Mouse (Mus musculus) megakaryocyte, embryonic 14.5 days (primary cell): ENCODE measurements at regions not wholly inside any gene's neighbourhood (a gene's known extent, or its start where the extent isn't known, plus 50 kb on each side); places are given as distances from the start of the nearest gene placed in this dataset.

ENCODE experiments used
- H3K27me3 ChIP-seq: replicated peaks from 2 replicates; pipeline ENCODE3; 2012; ENCODE audit warnings: inconsistent platforms
- H3K36me3 ChIP-seq: replicated peaks from 2 replicates; pipeline ENCODE3; 2012; ENCODE audit warnings: low read length, inconsistent platforms, mixed read lengths
- H3K4me1 ChIP-seq: 2 replicates; pipeline ENCODE4 v1.6.1; 2012; ENCODE audit warnings: inconsistent platforms
- H3K4me3 ChIP-seq: replicated peaks from 2 replicates; pipeline ENCODE3; 2012; ENCODE audit warnings: moderate library complexity, mild to moderate bottlenecking, inconsistent platforms
- H3K9me3 ChIP-seq: 2 replicates; pipeline ENCODE4 v1.6.1; 2012; ENCODE audit warnings: inconsistent platforms
- FLI1 ChIP-seq: IDR thresholded peaks from 2 replicates; pipeline ENCODE4 v1.6.1; 2012; ENCODE audit warnings: low read length, inconsistent platforms, mixed read lengths
- GATA1 ChIP-seq: IDR thresholded peaks from 3 replicates; pipeline ENCODE4 v1.6.1; 2012; ENCODE audit warnings: mixed read lengths, low read length, inconsistent platforms, borderline replicate concordance

DNA sequence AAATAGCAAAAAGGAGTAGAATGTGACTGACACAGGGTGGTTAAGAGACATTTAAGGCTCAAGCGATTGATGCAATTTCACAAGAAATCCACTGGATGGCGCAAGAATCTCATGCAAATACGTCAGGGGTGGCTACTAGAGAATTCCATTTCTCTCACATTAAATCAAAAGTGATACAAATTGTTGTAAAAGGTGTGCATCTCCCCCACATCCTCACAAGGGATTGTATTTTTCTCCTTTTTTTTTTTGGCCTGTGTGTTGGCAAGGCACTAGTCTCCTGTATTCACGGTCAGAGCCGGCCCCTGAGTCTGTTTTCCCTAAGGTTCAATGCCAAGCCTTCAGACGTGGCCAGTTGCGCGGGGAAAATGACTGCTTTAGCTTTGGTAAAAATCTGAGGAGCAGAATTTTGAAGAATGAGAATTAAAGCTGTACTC lies 253.0 kb downstream of the Lmx1a start:
- no peak overlapping the region for H3K4me3 ChIP-seq
- no peaks in the 10 kb centered on the region for H3K27me3 ChIP-seq
- H3K4me1 ChIP-seq: no peaks in the 10 kb centered on the region
- TF ChIP-seq GATA1 (no peak), FLI1 (no peak)
- no peaks in the 10 kb centered on the region for H3K36me3 ChIP-seq
- no peaks in the 10 kb centered on the region for H3K9me3 ChIP-seq

DNA sequence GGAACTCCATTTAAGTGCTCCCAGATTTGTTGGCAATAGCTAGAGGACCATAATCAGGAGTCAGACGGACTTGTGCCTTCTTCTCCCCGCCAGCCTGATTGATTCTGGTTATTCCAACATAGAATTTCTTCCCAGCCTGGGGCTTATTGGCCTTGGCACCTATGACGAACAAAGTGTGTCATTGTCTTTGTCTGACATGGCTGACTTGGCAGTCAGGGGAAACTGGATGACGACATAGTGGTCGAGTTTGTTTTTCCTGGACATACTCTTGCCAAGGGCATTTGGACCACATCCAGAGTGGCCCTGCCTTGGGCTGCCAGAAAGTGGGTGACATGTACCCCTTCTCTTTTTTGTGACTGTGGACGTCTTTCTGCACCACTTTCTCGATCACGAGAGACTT lies 254.1 kb downstream of the Lmx1a start:
- H3K4me1 ChIP-seq: no peaks in the 10 kb centered on the region
- no peak overlapping the region for H3K4me3 ChIP-seq
- H3K9me3 ChIP-seq: no peaks in the 10 kb centered on the region
- peaks cover 3% of the 10 kb centered on the region for H3K27me3 ChIP-seq
- no peaks in the 10 kb centered on the region for H3K36me3 ChIP-seq
- TF ChIP-seq GATA1: no peak
- TF ChIP-seq FLI1: no peak

DNA sequence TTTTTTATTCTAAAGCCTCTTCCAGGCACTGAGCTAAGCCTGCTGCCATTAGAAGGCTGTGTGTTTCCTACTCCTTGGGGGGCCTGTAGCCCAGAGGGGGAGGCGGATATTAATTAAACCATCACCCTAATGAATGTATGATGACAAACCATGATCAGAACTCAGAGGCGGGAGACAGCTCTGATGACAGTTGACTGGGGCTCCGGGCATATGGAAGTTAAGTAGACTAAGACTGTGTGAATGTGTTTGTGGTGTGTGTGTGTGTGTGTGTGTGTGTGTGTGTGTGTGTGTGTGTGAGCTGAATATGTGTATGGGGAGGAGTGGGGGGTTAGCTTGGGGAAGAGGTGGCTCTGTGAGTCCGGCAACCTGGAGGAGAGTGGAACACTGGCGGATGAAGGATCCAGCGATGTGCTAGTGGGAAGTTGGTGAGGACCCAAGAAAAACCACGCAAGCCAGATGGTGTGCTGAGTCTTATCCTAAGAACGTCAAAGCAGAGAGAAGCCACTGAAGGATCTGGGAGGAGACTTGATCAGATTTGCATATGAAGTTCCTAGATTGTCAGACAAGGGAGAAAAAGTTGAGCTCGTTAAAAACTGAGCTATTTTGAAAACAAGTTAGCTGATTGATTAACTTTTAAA lies 256.7 kb downstream of the Lmx1a start:
- no peak overlapping the region for H3K4me3 ChIP-seq
- H3K27me3 ChIP-seq: peaks cover 3% of the 10 kb centered on the region
- no peak for TF ChIP-seq FLI1
- TF ChIP-seq GATA1: no peak
- H3K9me3 ChIP-seq: no peaks in the 10 kb centered on the region
- H3K36me3 ChIP-seq: no peaks in the 10 kb centered on the region
- H3K4me1 ChIP-seq: no peaks in the 10 kb centered on the region

DNA sequence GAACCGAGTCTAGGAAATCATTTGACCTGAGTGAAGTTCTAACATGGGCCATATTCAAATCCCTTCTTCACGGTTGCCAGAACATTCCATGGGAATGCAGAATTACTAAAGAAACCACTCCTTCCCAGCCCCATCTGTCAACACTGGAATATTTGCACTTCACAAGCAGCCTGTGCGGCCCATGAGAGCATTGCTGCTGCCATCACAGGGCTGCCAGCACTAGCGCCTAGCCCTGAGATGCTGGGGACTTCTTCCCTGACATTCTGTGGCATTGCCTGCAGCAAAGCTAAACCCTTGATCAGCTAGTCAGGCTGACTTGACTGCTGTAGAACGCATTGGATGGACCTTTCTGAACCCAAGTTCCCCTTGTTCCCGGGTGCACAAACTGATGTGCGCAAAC lies 258.8 kb downstream of the Lmx1a start:
- Histone ChIP-seq H3K4me1 (no peaks in the 10 kb centered on the region), H3K36me3 (no peaks in the 10 kb centered on the region), H3K4me3 (no peak overlapping the region), H3K9me3 (no peaks in the 10 kb centered on the region; the same call in 1 of the 2 replicates), H3K27me3 (peaks cover 3% of the 10 kb centered on the region)
- TF ChIP-seq FLI1 (no peak), GATA1 (no peak)

DNA sequence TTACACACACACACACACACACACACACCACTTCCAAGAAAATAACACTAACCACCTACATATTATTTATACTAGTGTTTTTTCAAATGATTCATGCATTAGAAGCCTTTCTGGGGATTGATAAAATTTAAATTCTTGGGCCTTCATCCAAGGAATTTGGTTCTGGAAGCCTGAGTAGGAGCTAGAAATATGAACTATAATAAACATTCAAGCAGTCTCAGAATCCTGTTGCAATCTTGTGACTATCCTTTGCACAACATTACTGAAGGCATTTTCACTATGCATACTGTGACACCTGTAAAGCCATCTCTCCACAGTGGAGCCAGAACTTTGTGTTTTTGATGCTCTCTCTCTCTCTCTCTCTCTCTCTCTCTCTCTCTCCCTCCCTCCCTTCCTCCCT lies 262.7 kb downstream of the Lmx1a start:
- Histone ChIP-seq H3K4me1 (no peaks in the 10 kb centered on the region), H3K9me3 (no peaks in the 10 kb centered on the region; the same call in 1 of the 2 replicates), H3K4me3 (no peak overlapping the region), H3K27me3 (peaks cover 3% of the 10 kb centered on the region), H3K36me3 (no peaks in the 10 kb centered on the region)
- no peak for TF ChIP-seq FLI1

DNA sequence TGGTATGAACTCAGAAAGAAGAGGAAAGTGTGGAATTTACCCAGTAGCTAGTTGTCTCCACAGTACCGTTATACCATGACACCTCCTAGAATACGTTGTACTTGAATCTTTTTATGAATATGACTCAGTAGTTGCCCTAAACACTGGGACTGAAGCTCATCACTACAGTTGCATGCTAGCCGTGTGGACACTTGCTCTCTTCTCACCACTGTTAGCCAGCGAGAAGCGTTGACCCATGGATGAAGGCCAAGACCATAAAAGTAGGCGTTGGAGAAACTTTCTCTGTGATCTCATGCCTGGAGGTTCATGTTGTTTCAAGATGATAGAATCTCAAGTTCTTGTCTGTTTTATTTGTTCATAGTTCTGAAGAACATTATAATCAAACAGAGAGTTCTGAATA lies 269.5 kb downstream of the Lmx1a start:
- H3K27me3 ChIP-seq: no peaks in the 10 kb centered on the region
- no peaks in the 10 kb centered on the region for H3K4me1 ChIP-seq
- H3K9me3 ChIP-seq: no peaks in the 10 kb centered on the region
- no peak overlapping the region for H3K4me3 ChIP-seq
- no peak for TF ChIP-seq FLI1
- no peak for TF ChIP-seq GATA1
- no peaks in the 10 kb centered on the region for H3K36me3 ChIP-seq

DNA sequence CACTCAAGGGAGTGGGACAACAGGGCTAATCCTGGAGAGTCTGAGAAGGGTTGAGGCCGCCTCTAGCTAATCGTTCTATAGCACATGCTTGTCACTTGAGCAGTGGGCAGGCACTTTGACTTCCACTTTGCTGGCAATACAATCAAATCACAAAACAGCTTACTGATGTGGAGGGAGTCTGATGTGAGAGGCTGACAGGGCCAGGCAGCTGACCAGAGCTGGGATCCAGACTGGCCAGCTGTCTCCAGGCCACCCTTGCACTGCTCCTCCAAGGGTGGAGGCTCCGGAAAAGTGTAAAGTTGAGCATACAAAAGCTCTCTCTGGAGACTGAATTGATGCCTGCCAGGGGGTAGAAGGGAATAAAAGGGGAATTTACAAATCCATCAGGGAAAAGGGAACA lies 280.5 kb downstream of the Lmx1a start:
- Histone ChIP-seq H3K9me3 (no peaks in the 10 kb centered on the region), H3K27me3 (no peaks in the 10 kb centered on the region), H3K36me3 (no peaks in the 10 kb centered on the region), H3K4me1 (no peaks in the 10 kb centered on the region), H3K4me3 (no peak overlapping the region)
- no peak for TF ChIP-seq FLI1
- TF ChIP-seq GATA1: no peak

DNA sequence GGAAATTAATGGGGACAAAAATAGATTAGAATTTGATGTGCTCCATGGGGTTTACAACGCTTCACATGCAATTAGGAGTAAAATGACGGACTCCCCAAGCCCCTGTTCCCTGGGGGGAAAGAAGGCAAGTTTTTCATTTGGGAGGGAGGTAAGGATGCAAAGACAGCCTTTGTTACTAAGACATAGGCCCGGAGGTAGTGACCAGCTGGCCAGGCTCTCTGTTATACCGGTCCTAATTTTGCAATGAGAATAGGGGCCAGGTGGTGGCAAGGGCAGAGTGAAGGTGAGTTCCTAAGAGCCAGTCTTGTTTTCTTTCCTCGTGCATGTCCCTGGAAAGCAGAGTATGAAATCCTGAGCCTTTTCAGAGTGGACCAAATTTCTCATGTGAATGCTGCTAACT lies 280.9 kb downstream of the Lmx1a start:
- no peak for TF ChIP-seq FLI1
- no peak for TF ChIP-seq GATA1
- H3K9me3 ChIP-seq: no peaks in the 10 kb centered on the region

DNA sequence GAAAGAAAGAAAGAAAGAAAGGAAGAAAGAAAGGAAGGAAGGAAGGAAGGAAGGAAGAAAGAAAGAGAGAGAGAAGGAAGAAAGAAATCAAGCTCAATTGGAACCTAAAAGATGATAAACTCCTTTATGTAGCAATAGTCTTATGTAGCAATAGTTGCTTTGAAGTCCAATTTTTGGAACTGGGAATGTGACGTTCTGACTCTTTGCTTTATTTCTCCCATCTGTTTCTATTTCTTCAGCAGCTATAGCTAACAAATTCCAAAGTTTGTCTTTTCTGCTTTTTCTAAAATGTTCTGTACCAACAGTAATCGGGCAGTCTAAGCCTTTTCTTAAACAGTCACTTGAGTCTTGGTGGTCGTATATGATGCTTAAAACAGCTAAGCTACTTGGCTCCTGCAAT lies 287.7 kb downstream of the Lmx1a start:
- H3K27me3 ChIP-seq: no peaks in the 10 kb centered on the region
- H3K9me3 ChIP-seq: no peaks in the 10 kb centered on the region
- TF ChIP-seq GATA1: no peak
- no peak for TF ChIP-seq FLI1
- no peaks in the 10 kb centered on the region for H3K4me1 ChIP-seq
- no peaks in the 10 kb centered on the region for H3K36me3 ChIP-seq
- H3K4me3 ChIP-seq: no peak overlapping the region

More for the DNA sequence above, 280.9 kb downstream of the Lmx1a start:
- Histone ChIP-seq H3K4me3 (no peak overlapping the region), H3K36me3 (no peaks in the 10 kb centered on the region), H3K27me3 (no peaks in the 10 kb centered on the region), H3K4me1 (no peaks in the 10 kb centered on the region)

DNA sequence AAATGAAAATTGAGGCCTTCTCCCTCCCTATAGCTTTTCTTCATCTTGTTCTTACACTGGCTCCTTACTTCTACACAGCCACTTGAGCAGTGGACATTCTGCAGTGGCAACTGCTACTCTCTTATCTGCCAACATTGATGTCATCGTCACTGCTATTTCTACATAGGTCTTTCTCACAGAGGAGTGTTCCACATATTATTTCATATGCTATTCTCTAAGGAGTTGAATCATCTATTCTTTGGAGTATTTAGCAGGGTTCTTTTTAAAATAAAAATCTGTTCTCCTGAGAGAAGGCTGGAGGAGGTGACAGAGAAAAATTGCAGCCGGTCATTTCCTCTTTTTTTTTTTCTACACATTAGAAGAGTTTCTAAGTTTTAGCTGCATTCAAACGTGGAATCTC lies 290.1 kb downstream of the Lmx1a start:
- no peak overlapping the region for H3K4me3 ChIP-seq
- H3K36me3 ChIP-seq: no peaks in the 10 kb centered on the region
- no peaks in the 10 kb centered on the region for H3K27me3 ChIP-seq
- no peaks in the 10 kb centered on the region for H3K4me1 ChIP-seq
- TF ChIP-seq FLI1 (no peak), GATA1 (no peak)
- H3K9me3 ChIP-seq: no peaks in the 10 kb centered on the region

DNA sequence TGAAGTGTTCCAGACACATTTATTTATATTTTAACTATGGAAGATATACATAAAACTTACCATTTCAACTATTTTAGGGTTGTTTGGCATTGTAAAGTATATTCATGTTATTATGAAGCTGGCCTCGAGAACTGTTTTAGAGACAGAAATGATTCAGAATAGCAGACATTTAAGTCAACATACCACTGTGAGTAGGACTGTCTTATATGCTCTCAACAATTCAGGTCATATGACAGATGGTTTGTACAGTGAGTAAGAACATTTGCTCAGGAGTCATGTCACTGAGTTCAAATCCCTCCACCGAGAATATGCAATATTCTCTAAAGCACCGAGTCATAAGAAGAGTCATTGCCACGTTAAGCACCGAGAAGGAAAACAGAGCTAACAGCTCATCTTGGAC lies 290.6 kb downstream of the Lmx1a start:
- no peaks in the 10 kb centered on the region for H3K27me3 ChIP-seq
- H3K4me3 ChIP-seq: no peak overlapping the region
- no peak for TF ChIP-seq FLI1
- TF ChIP-seq GATA1: no peak

More for the DNA sequence above, 290.6 kb downstream of the Lmx1a start:
- H3K36me3 ChIP-seq: no peaks in the 10 kb centered on the region
- no peaks in the 10 kb centered on the region for H3K4me1 ChIP-seq
- H3K9me3 ChIP-seq: no peaks in the 10 kb centered on the region
